Mouse (Mus musculus) CH12F3 (cell line): ENCODE results near the gene Khdc1a.
"Not testable (repeated sequence)": the region's sequence is repeated elsewhere in the genome, so short reads cannot be mapped to it uniquely, and the experiment has no call there.

Experiments
- in situ Hi-C: fragments of 300-500 bp; cut with MboI; formaldehyde crosslinking; loops from 2 replicates; pipeline ENCODE4 v1.14.3; 2020; ENCODE audit warnings: low sequenced_read_pairs

Khdc1a gene

GRCm38 (mm10) chr1:21349341-21349740 is at the start of gene Khdc1a:
TSS of gene Khdc1a (plus strand) at chr1:21349641.
- in situ Hi-C loops = no loop called here

GRCm38 (mm10) chr1:21299826-21300225 is 49.6 kb upstream of the Khdc1a start:
- in situ Hi-C loops = no loop called here

- in situ Hi-C loops = no loop called here
Observed at GRCm38 (mm10) chr1:21301686-21302085, 47.8 kb upstream of the Khdc1a start.

- in situ Hi-C loops = no loop called here
Observed at GRCm38 (mm10) chr1:21304174-21304573, 45.3 kb upstream of the Khdc1a start.

- in situ Hi-C loops = no loop called here
Observed at GRCm38 (mm10) chr1:21304646-21305045, 44.8 kb upstream of the Khdc1a start.

GRCm38 (mm10) chr1:21305443-21305842 is 44.0 kb upstream of the Khdc1a start:
- in situ Hi-C loops = no loop called here

- in situ Hi-C loops = no loop called here
Observed at GRCm38 (mm10) chr1:21314336-21314735, 35.1 kb upstream of the Khdc1a start.

- in situ Hi-C loops = no loop called here
Observed at GRCm38 (mm10) chr1:21315756-21316155, 33.7 kb upstream of the Khdc1a start.

- in situ Hi-C loops = no loop called here
Observed at GRCm38 (mm10) chr1:21316305-21316704, 33.1 kb upstream of the Khdc1a start.

GRCm38 (mm10) chr1:21318202-21318601 is 31.2 kb upstream of the Khdc1a start:
- in situ Hi-C loops = no loop called here

- in situ Hi-C loops = not testable (repeated sequence)
Observed at GRCm38 (mm10) chr1:21320271-21320670, 29.2 kb upstream of the Khdc1a start.

GRCm38 (mm10) chr1:21321656-21322055 is 27.8 kb upstream of the Khdc1a start:
- in situ Hi-C loops = no loop called here

- in situ Hi-C loops = no loop called here
Observed at GRCm38 (mm10) chr1:21323996-21324574, 25.4 kb upstream of the Khdc1a start.

GRCm38 (mm10) chr1:21324633-21325032 is 24.8 kb upstream of the Khdc1a start:
- in situ Hi-C loops = no loop called here

- in situ Hi-C loops = no loop called here
Observed at GRCm38 (mm10) chr1:21326733-21327132, 22.7 kb upstream of the Khdc1a start.

- in situ Hi-C loops = not testable (repeated sequence)
Observed at GRCm38 (mm10) chr1:21331161-21331560, 18.3 kb upstream of the Khdc1a start.

- in situ Hi-C loops = no loop called here
Observed at GRCm38 (mm10) chr1:21333222-21333973, 16.0 kb upstream of the Khdc1a start.

GRCm38 (mm10) chr1:21335836-21336235 is 13.6 kb upstream of the Khdc1a start:
- in situ Hi-C loops = no loop called here

GRCm38 (mm10) chr1:21340745-21341144 is 8.7 kb upstream of the Khdc1a start:
- in situ Hi-C loops = no loop called here

- in situ Hi-C loops = no loop called here
Observed at GRCm38 (mm10) chr1:21344253-21344652, 5.2 kb upstream of the Khdc1a start.

GRCm38 (mm10) chr1:21344752-21345151 is 4.7 kb upstream of the Khdc1a start:
- in situ Hi-C loops = not testable (repeated sequence)

GRCm38 (mm10) chr1:21368031-21368430 is 18.6 kb downstream of the Khdc1a start, which contains the start of gene Khdc1c:
TSS of gene Khdc1c (plus strand) at chr1:21368331.
- in situ Hi-C loops = not testable (repeated sequence)
